Mouse (Mus musculus) hindbrain, embryonic 14.5 days (tissue): ENCODE measurements around the gene Tmem203. TPM values are rescaled to one million over a fixed set of nuclear protein-coding genes. Genes with fewer than 3 reads are reported as not detected.
A peak's percentile ranks its signal among the peaks of the same experiment; 100 is the strongest.

Source experiments
- ATAC-seq: fragments of 200-750 bp; cut with Nextera tagmentation; 2 replicates; pipeline ENCODE4 v1.8.0; 2017; ENCODE audit warnings: moderate number of reproducible peaks, mild to moderate bottlenecking, moderate TSS enrichment, moderate library complexity; ENCODE audit not compliant: low FRiP score
- DNase-seq: peaks from one replicate; pipeline ENCODE4 v3.0.0-alpha.2; 2015; ENCODE audit warnings: low spot score
- H3K27ac ChIP-seq: fragments of 300-500 bp; sonication (generic); 2 replicates; pipeline ENCODE4 v1.5.1; 2014; ENCODE audit warnings: mild to moderate bottlenecking, moderate library complexity
- H3K27me3 ChIP-seq: fragments of 300-500 bp; sonication (generic); 2 replicates; pipeline ENCODE4 v1.6.1; 2014; ENCODE audit warnings: mild to moderate bottlenecking, low read length, mixed read lengths; ENCODE audit not compliant: control insufficient read depth, insufficient read depth
- H3K36me3 ChIP-seq: fragments of 300-500 bp; sonication (generic); replicated peaks from 2 replicates; pipeline ENCODE4 v1.6.1; 2014; ENCODE audit not compliant: control insufficient read depth, insufficient read depth
- H3K4me1 ChIP-seq: fragments of 300-500 bp; sonication (generic); replicated peaks from 2 replicates; pipeline ENCODE4 v1.6.1; 2014; ENCODE audit warnings: antibody characterized with exemption, low read length, mixed read lengths; ENCODE audit not compliant: control insufficient read depth, insufficient read depth
- H3K4me2 ChIP-seq: fragments of 300-500 bp; sonication (generic); replicated peaks from 2 replicates; pipeline ENCODE4 v1.6.1; 2014; ENCODE audit warnings: mild to moderate bottlenecking, moderate library complexity
- H3K4me3 ChIP-seq: fragments of 300-500 bp; sonication (generic); replicated peaks from 2 replicates; pipeline ENCODE4 v1.5.1; 2014; ENCODE audit warnings: mild to moderate bottlenecking, low read length
- H3K9ac ChIP-seq: fragments of 300-500 bp; sonication (generic); 2 replicates; pipeline ENCODE4 v1.6.1; 2014
- H3K9me3 ChIP-seq: fragments of 300-500 bp; sonication (generic); 2 replicates; pipeline ENCODE4 v1.6.1; 2016; ENCODE audit warnings: low read length; ENCODE audit not compliant: control insufficient read depth
- WGBS: fragments of 180-500 bp; shearing (Covaris S2); extraction: QIAGEN DNeasy Blood & Tissue Kit; methylation state at CpG from one replicate; pipeline ENCODE4 v1.1.7; 2014; 5-methylcytosine and 5-hydroxymethylcytosine counted together
- polyA plus RNA-seq: library from polyadenylated mRNA; unstranded; fragments of >200 nt; fragmentation: Nextera tagmentation; extraction: Ambion mirVana; gene quantifications from 2 replicates; pipeline ENCODE4 v1.2.1, GENCODE M21; 2014

Tmem203 gene
- polyA plus RNA-seq, 1 experiment from 2014 or later, result 12.5 TPM

DNA sequence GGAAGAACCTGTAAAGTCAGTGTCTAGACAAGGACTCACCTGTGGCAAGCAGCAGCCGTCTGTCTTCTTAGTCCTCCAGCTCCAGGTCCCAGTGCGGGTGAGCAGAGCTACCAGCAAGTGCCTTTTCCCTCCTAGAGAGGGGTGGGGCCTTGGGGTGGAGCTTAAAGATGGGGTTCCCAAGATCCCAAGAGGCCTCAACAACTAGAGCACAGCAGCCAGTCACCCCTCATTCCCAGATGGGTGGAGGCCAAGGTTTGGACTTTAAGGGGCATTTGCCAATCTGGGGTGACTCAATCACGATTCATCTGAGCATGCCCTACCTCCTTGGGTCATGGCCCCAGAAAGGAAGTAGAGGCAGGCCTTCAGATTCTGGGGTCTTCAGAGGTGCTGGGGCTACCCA is 15.5 kb upstream of the Tmem203 start:
- no peak for DNase-seq
- Histone ChIP-seq H3K27me3 (peaks cover 6% of the 10 kb centered on the region; the same call in 1 of the 2 replicates), H3K27ac (no peak overlapping the region), H3K4me1 (peaks cover 22% of the 10 kb centered on the region), H3K36me3 (peaks cover 9% of the 10 kb centered on the region), H3K9me3 (no peaks in the 10 kb centered on the region), H3K9ac (no peak overlapping the region), H3K4me3 (no peak overlapping the region), H3K4me2 (no peak overlapping the region)
- ATAC-seq, result no peak
- 87% methylated on average over 3 of the region's 3 CpGs for WGBS

DNA sequence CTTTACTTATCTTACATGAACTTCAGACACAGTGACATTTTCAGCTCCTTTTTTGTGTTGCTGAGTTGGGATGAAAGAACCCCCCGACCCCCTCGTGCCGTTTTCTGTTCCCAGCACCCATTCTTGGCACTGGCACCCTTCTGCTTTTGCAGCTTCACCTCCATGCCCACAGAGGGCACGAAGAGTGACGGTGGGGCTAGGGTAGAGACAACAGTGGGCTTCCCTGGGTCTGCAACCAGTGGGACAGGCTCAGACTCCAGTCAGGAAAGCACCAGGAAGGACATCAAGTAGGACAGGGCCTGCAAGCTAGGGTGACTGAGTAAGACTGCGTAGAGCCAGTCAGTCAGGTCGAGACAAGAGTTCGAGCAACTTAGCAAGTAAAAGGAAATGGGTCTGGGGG is 14.9 kb upstream of the Tmem203 start:
- H3K9ac ChIP-seq, result peak overlapping the region; percentile 87; the same call in 1 of the 2 replicates
- peak overlapping the region; percentile 72 for H3K4me3 ChIP-seq
- peaks cover 22% of the 10 kb centered on the region for H3K4me1 ChIP-seq
- no peak for ATAC-seq
- 48% methylated on average over 8 of the region's 8 CpGs for WGBS
- H3K27me3 ChIP-seq, result peaks cover 6% of the 10 kb centered on the region; the same call in 1 of the 2 replicates
- DNase-seq, result no peak
- peaks cover 15% of the 10 kb centered on the region for H3K36me3 ChIP-seq
- H3K27ac ChIP-seq, result peak overlapping the region; percentile 60
- peak overlapping the region; percentile 86 for H3K4me2 ChIP-seq
- no peaks in the 10 kb centered on the region for H3K9me3 ChIP-seq

DNA sequence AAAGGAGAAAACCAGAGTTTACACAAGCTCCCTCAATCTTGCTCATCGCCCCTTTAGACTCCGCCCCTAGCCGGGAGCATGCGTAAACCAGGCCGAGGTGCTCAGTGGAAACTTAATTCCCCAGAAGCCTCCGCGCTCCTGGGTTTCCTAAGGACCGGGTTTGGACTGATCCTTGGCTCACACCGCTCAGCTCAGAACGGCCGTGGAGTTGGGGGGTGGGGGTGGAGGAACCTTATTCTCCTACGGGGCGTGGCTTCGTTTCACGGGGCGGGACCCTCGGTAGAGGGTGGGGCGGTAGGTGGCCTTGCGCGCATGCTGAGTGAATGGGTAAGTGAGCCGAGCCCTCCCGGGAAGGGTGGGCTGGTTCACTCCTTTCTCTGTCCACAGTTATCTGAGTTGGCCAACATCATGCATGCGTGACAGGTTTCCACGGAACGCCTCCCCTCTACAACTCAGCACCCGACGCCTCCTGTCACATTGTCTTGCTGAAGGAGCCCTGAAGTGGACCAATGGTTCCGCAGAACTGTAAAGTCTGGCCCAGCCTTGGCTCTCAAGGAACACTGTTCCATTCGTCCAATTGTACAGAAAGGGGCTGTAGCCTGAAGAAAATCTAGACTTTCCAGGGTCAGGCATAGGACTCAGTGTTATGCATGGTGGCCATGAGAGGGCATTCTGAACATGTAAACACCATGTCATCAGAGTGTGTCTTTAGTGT is 14.4 kb upstream of the Tmem203 start:
- Histone ChIP-seq H3K27me3 (peaks cover 6% of the 10 kb centered on the region; the same call in 1 of the 2 replicates), H3K4me3 (peak overlapping the region; percentile 72), H3K36me3 (peaks cover 20% of the 10 kb centered on the region), H3K27ac (peak overlapping the region; percentile 60), H3K4me1 (peaks cover 22% of the 10 kb centered on the region), H3K9ac (peak overlapping the region; percentile 87; the same call in 1 of the 2 replicates), H3K4me2 (peak overlapping the region; percentile 86), H3K9me3 (no peaks in the 10 kb centered on the region)
- ATAC-seq, result peak; percentile 75
- under 1% methylated on average over 29 of the region's 29 CpGs for WGBS
- DNase-seq, result peak; percentile 76

DNA sequence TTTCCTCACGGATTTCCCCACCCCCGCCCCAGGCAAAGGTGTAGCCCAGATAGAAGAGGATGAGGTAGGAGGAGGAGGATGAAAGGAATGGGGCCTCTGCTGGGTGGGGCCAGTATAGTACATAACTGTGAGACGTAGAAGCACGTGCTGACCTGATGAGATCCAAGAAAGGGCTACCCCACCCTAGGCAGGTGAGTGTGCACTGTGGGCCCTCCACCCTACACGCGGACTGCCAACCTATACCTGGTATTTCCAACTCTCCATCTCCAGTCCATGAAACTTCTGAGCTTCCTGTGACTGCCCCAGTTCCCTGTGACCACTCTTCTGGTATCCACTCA is 13.8 kb upstream of the Tmem203 start:
- H3K27me3 ChIP-seq, result peaks cover 6% of the 10 kb centered on the region; the same call in 1 of the 2 replicates
- H3K9me3 ChIP-seq, result no peaks in the 10 kb centered on the region
- H3K4me2 ChIP-seq, result peak overlapping the region; percentile 86
- H3K4me3 ChIP-seq, result peak overlapping the region; percentile 72
- H3K27ac ChIP-seq, result peak overlapping the region; percentile 60; the same call in 1 of the 2 replicates
- peak; percentile 5; the same call in 1 of the 2 replicates for ATAC-seq
- no peak for DNase-seq
- peaks cover 22% of the 10 kb centered on the region for H3K4me1 ChIP-seq
- peak overlapping the region; percentile 87 for H3K9ac ChIP-seq
- H3K36me3 ChIP-seq, result peaks cover 24% of the 10 kb centered on the region
- WGBS, result 17% methylated on average over 6 of the region's 6 CpGs

DNA sequence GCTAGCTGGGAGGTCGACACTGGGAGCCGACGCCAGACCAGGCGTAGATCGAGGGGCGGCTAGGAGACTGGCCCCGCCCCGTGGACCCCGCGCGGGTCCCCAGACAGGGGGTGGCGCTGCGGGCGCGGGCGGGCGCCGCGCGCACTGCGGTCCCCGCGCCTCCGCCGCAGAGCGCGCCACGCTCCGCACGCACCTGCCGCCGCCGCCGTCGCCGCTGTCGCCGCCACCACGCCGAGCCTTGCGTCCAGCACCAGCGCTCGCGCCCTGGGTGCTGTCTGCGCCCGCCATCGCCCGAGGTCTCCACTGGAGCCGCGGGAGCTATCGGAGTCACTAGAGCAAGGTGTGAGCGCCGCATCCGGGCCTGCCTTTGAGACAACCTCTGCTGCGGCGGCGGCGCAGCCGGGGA is 13.1 kb upstream of the Tmem203 start, which contains the start of the genes Rnf208 and Cysrt1:
Gene Rnf208 (plus strand): TSS at position 155 of the 406 bp plus-strand sequence.
Gene Cysrt1 (minus strand): TSS at position 352 of the 406 bp plus-strand sequence.
- peaks cover 22% of the 10 kb centered on the region for H3K4me1 ChIP-seq
- H3K9ac ChIP-seq, result peak within 1 kb of the TSS; percentile 87
- H3K4me3 ChIP-seq, result peak within 1 kb of the TSS; percentile 72
- peak; percentile 60 for DNase-seq
- peak within 1 kb of the TSS; percentile 86 for H3K4me2 ChIP-seq
- H3K27ac ChIP-seq, result peak within 1 kb of the TSS; percentile 60
- H3K36me3 ChIP-seq, result peaks cover 30% of the 10 kb centered on the region
- peak; percentile 67 for ATAC-seq
- WGBS, result under 1% methylated on average over 33 of the region's 59 CpGs
- peaks cover 6% of the 10 kb centered on the region; the same call in 1 of the 2 replicates for H3K27me3 ChIP-seq
- no peaks in the 10 kb centered on the region for H3K9me3 ChIP-seq

DNA sequence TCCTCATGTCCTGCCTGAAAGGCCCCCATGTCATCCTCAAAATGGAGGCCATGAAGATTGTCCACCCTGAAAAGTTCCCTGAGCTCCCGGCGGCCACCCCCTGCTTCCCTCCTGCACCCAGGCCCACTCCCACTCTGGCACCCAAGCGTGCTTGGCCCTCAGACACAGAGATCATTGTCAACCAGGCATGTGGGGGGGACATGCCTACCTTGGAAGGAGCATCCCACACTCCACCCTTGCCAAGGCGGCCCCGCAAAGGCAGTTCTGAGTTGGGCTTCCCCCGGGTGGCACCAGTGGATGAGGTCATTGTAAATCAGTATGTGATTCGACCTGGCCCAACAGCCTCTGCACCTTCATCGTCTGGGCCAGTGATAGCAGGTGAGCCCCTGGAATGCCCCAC is 11.9 kb upstream of the Tmem203 start:
- H3K27ac ChIP-seq, result no peak overlapping the region
- H3K9me3 ChIP-seq, result no peaks in the 10 kb centered on the region
- WGBS, result 79% methylated on average over 8 of the region's 8 CpGs

DNA sequence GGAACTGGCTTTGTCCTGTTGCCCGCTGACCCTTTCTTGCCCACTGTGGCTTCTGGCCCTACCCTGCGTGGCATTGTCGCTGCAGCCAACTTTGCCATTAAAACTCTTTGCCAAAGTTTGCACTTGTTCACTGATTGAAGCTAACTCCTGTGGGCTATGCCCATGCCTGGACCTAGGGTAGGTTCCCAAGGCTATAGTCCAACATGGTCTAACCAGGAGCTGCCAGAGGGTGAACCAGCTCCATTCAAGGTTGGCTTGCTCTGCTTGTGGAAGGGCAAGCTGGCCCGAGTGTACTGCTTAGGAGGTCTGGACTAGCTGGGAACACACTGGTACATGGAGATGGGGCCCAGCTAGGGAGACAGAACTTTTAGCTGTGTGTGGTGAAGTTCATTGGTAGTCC is 11.1 kb upstream of the Tmem203 start:
- H3K27me3 ChIP-seq, result no peaks in the 10 kb centered on the region
- peaks cover 49% of the 10 kb centered on the region for H3K36me3 ChIP-seq
- DNase-seq, result no peak
- no peaks in the 10 kb centered on the region for H3K9me3 ChIP-seq
- no peak for ATAC-seq
- 91% methylated on average over 4 of the region's 4 CpGs for WGBS
- H3K4me1 ChIP-seq, result peaks cover 22% of the 10 kb centered on the region
- H3K4me3 ChIP-seq, result no peak overlapping the region
- no peak overlapping the region for H3K4me2 ChIP-seq
- no peak overlapping the region for H3K27ac ChIP-seq
- H3K9ac ChIP-seq, result no peak overlapping the region

More for the DNA sequence above, 11.9 kb upstream of the Tmem203 start:
- Histone ChIP-seq H3K4me3 (peak overlapping the region; percentile 72; the same call in 1 of the 2 replicates), H3K27me3 (no peaks in the 10 kb centered on the region), H3K4me2 (peak overlapping the region; percentile 86), H3K4me1 (peaks cover 22% of the 10 kb centered on the region), H3K36me3 (peaks cover 41% of the 10 kb centered on the region), H3K9ac (peak overlapping the region; percentile 87; the same call in 1 of the 2 replicates)
- ATAC-seq (no peak), DNase-seq (no peak)

DNA sequence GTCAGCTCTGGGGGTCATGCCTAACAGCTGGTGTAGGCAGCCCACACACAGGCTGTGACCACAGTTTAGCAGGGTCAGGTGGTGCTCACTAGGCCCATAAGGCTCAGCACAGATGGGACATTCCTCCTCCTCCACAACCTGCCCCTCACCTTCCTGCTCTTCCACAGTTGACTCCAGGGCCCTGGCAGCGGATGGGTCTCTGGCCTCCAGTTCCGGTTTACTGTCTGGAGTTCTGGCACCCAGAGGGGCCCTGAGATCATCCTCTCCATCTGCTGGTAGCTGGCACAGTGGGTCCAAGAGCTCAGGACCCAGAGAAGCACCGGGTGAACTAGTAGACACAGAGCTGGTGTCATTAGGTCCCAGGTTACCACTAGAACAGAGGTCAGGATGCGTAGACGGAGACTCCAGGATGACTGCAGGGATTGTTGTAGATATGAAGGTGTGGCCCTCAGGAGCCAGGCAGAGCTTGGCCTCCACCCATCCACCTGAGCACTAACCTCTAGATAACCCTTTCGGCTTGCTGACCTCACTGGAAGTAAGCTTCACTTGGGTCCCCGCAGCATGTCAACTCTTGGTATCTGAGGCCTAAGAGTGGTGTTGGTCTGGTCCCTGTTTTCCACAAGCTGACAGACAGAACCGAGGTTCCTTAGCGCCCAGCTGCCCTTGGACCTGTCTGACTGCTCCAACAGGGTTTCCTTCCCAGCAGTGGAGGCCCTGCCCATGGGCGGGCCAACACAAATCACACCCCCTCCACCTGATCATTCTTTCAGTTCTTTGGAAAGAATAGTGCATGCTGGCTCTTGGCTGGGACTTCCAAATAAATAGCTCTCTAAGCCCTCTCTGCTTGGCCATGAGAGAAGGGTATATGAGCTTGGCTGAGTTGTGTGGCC is 8.8 kb upstream of the Tmem203 start, which contains the start of gene AL732309.1:
Gene AL732309.1 (minus strand): TSS at position 681 of the 890 bp plus-strand sequence.
- Histone ChIP-seq H3K4me2 (no peak within 1 kb of the TSS), H3K9me3 (no peaks in the 10 kb centered on the region), H3K4me3 (no peak within 1 kb of the TSS), H3K36me3 (peaks cover 70% of the 10 kb centered on the region), H3K9ac (no peak within 1 kb of the TSS), H3K27me3 (no peaks in the 10 kb centered on the region), H3K27ac (no peak within 1 kb of the TSS), H3K4me1 (peaks cover 16% of the 10 kb centered on the region)
- no peak for DNase-seq
- ATAC-seq, result no peak
- WGBS, result 95% methylated on average over 10 of the region's 10 CpGs

DNA sequence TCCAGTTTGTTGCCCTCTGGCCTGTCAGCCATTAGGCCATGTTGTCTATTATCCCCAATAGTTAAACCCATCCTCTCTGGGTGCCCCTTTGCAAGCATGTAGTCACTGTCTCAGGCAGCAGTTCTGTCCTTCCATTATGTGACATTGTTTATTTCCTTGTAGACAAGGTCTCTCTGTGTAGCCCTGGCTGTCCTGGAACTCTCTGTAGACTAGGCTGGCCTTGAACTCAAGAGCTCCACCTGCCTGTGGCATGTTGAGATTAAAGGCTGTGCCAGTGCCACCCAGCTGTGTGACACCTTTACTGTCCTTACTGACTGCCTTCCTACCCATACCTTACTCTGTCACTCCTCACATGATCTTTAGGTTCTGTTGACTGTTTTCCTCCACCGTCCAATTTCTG is 2.9 kb upstream of the Tmem203 start:
- peaks cover 15% of the 10 kb centered on the region for H3K4me1 ChIP-seq
- no peak overlapping the region for H3K4me3 ChIP-seq
- no peaks in the 10 kb centered on the region for H3K27me3 ChIP-seq
- DNase-seq (no peak), ATAC-seq (no peak)
- H3K9ac ChIP-seq, result no peak overlapping the region
- H3K4me2 ChIP-seq, result no peak overlapping the region
- no peak overlapping the region for H3K27ac ChIP-seq
- 93% methylated on average over 1 of the region's 1 CpGs for WGBS
- no peaks in the 10 kb centered on the region for H3K9me3 ChIP-seq
- H3K36me3 ChIP-seq, result peaks cover 52% of the 10 kb centered on the region
